ENCODE assay signal across 19 mouse cellular contexts in the genomic region with DNA sequence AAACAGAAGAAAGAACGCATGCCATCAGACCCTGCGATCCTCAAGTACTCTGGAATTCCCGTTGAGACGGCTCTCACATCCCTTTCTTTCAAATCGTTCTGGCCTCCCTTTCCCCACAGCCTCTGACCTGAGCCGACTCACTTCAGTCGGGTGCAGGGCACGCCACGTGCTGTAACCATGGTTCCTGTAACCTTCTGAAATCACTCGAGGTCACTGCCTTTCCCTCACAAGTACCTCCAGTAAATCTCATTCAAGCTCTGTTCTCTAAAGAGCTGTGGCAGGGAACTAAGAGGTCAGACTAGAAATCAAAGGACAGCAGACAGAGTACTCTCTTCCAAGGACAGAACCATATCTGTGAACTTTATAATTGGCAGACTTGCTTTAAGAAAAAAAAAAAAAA. TPM values are rescaled to one million over a fixed set of nuclear protein-coding genes. Genes with fewer than 3 reads are reported as not detected.
DNase-seq lines count a peak whose midpoint lies in the region; ATAC-seq lines count a peak whose summit lies in the region.
"Had no signal": no experiment of that assay in that cellular context is flagged by ENCODE, and none has a peak within 500 bp of the region (broad histone marks: within the 10 kb centered on the region; RNA-seq: fewer than 3 reads in every experiment).

No protein-coding gene starts in this region.

- H3K9ac ChIP-seq in kidney, embryonic 15.5 days: no peak overlapping the region
- H3K9ac ChIP-seq: forebrain, embryonic 15.5 days; hindbrain, embryonic 13.5 days; midbrain, embryonic 15.5 days had no signal

- H3K9me3 ChIP-seq in kidney, embryonic 15.5 days (replicated peaks): no peaks in the 10 kb centered on the region
- H3K9me3 ChIP-seq: forebrain, embryonic 15.5 days; heart, embryonic 10.5 days; hindbrain, embryonic 13.5 days; midbrain, embryonic 15.5 days had no signal

- WGBS in kidney, embryonic 15.5 days: 66% methylated on average over 10 of the region's 10 CpGs

- peak; percentile 50 for DNase-seq in kidney, adult 18-20 months
- peak; percentile 16 for DNase-seq in R1 (ENCODE audit: low read depth, low spot score)
- peak; percentile 76 for DNase-seq in adrenal gland, postnatal 10 days
- peak; percentile 44 for DNase-seq in kidney, postnatal 10 days
- no peak for DNase-seq in layer of hippocampus, postnatal 10 days (ENCODE audit: low spot score in 2 of 2)
- DNase-seq in neural tube, embryonic 10.5 days (ENCODE audit: extremely low spot score, low spot score): no peak
- no peak for DNase-seq in layer of hippocampus, postnatal 36 days
- DNase-seq: cerebellum, postnatal 14 days; heart, postnatal 14 days; lung, postnatal 10 days; thymus, postnatal 14 days had no signal

- no peaks in the 10 kb centered on the region for H3K36me3 ChIP-seq in kidney, embryonic 15.5 days
- H3K36me3 ChIP-seq: forebrain, embryonic 15.5 days; heart, embryonic 10.5 days; hindbrain, embryonic 13.5 days; midbrain, embryonic 15.5 days had no signal

- H3K4me1 ChIP-seq in kidney, embryonic 15.5 days: no peaks in the 10 kb centered on the region
- H3K4me1 ChIP-seq: forebrain, embryonic 15.5 days; heart, embryonic 10.5 days; hindbrain, embryonic 13.5 days; megakaryocyte, embryonic 14.5 days; midbrain, embryonic 15.5 days had no signal

- no peak for ATAC-seq in kidney, embryonic 15.5 days (replicated peaks; ENCODE audit: low FRiP score)
- ATAC-seq: forebrain, embryonic 15.5 days; inflammation-experienced regulatory T-cells, adult 6 months; midbrain, embryonic 15.5 days had no signal

- H3K27me3 ChIP-seq in kidney, embryonic 15.5 days: no peaks in the 10 kb centered on the region
- H3K27me3 ChIP-seq: CH12.LX; forebrain, embryonic 15.5 days; hindbrain, embryonic 13.5 days; midbrain, embryonic 15.5 days had no signal

- H3K27ac ChIP-seq in kidney, embryonic 15.5 days: no peak overlapping the region
- H3K27ac ChIP-seq: forebrain, embryonic 15.5 days; heart, embryonic 10.5 days; hindbrain, embryonic 13.5 days; midbrain, embryonic 15.5 days had no signal

- no peak overlapping the region for H3K4me3 ChIP-seq in kidney, embryonic 15.5 days (replicated peaks)
- H3K4me3 ChIP-seq: forebrain, embryonic 15.5 days; heart, embryonic 10.5 days; hindbrain, embryonic 13.5 days; megakaryocyte, embryonic 14.5 days; midbrain, embryonic 15.5 days had no signal

- no peak overlapping the region for H3K4me2 ChIP-seq in kidney, embryonic 15.5 days
- H3K4me2 ChIP-seq: forebrain, embryonic 15.5 days; hindbrain, embryonic 13.5 days; midbrain, embryonic 15.5 days had no signal

RNA-seq across cellular contexts. Expression of gene Acsl1, which starts 32.3 kb away (rescaled TPM):
- 18.5 and 18.8 TPM in 2 replicates for polyA plus RNA-seq in kidney, embryonic 15.5 days (2015; fragmentation: Nextera tagmentation; extraction: Ambion mirVana)
- 100 to 1,000 TPM; 915 to 931 TPM for total RNA-seq in adrenal gland, postnatal 10 days (2021)
- total RNA-seq in layer of hippocampus, postnatal 10 days (2021): 10 to 100 TPM; 41.5 to 42.6 TPM
- total RNA-seq in layer of hippocampus, postnatal 36 days (2021): 10 to 100 TPM; 39.8 to 44.9 TPM

Comparison
In these comparisons a context has a peak if more than half of its experiments do, and no peak if none do; other contexts are left out.
1. DNase-seq: peak in kidney, adult 18-20 months (single experiment), R1 (single experiment), adrenal gland, postnatal 10 days (single experiment) and kidney, postnatal 10 days (single experiment); none in layer of hippocampus, postnatal 10 days (0 of 2), neural tube, embryonic 10.5 days (single experiment) and layer of hippocampus, postnatal 36 days (0 of 2).
2. RNA of gene Acsl1, which starts 32.3 kb away (total RNA-seq): 915 to 931 TPM in adrenal gland, postnatal 10 days; 39.8 to 44.9 TPM in layer of hippocampus, postnatal 36 days and 41.5 to 42.6 TPM in layer of hippocampus, postnatal 10 days; every median in the first group is over 10 times any median in the second.